ENCODE assay signal across 14 mouse cellular contexts in genomic region chr9:116677142-116677541, GRCm38 (mm10).
DNase-seq lines count a peak whose midpoint lies in the region; ATAC-seq and TF ChIP-seq lines count a peak whose summit lies in the region.
"Had no signal": no experiment of that assay in that cellular context is flagged by ENCODE, and none has a peak within 500 bp of the region (broad histone marks: within the 10 kb centered on the region; RNA-seq: fewer than 3 reads in every experiment).

No protein-coding gene starts in this region.

- no peak overlapping the region for H3K4me3 ChIP-seq in embryonic facial prominence, embryonic 13.5 days
- no peak overlapping the region for H3K4me3 ChIP-seq in embryonic facial prominence, embryonic 10.5 days
- H3K4me3 ChIP-seq in kidney, embryonic 15.5 days (replicated peaks) = no peak overlapping the region
- H3K4me3 ChIP-seq in kidney, adult 2 months (ENCODE audit: insufficient read depth, low read depth, low read length) = no peak overlapping the region
- no peak overlapping the region for H3K4me3 ChIP-seq in heart, embryonic 14.5 days (ENCODE audit: control insufficient read depth in 1 of 2, insufficient read depth in 1 of 2, low read depth in 1 of 2, low read length in 2 of 2)
- H3K4me3 ChIP-seq in limb, embryonic 15.5 days = no peak overlapping the region
- H3K4me3 ChIP-seq in hindbrain, embryonic 10.5 days = no peak overlapping the region
- H3K4me3 ChIP-seq in forebrain, embryonic 12.5 days (replicated peaks) = no peak overlapping the region
- H3K4me3 ChIP-seq: midbrain, embryonic 13.5 days had no signal

- no peak for TF ChIP-seq CTCF in kidney, adult 2 months (conservative IDR thresholded peaks at IDR 0.05; ENCODE audit: insufficient read depth, insufficient read length, low read depth, low read length)

- peak overlapping the region; percentile 34; the same call in 1 of the 2 replicates for H3K27ac ChIP-seq in embryonic facial prominence, embryonic 13.5 days
- H3K27ac ChIP-seq in embryonic facial prominence, embryonic 10.5 days (replicated peaks) = no peak overlapping the region
- H3K27ac ChIP-seq in kidney, embryonic 15.5 days = peak overlapping the region; percentile 75
- H3K27ac ChIP-seq in kidney, adult 2 months (ENCODE audit: insufficient read depth, low read depth, low read length) = no peak overlapping the region
- peak overlapping the region; percentile 64 to 81 for H3K27ac ChIP-seq in heart, embryonic 14.5 days (replicated peaks in 1 of 2; ENCODE audit: control insufficient read depth in 1 of 2, insufficient read depth in 1 of 2, low read depth in 2 of 2, low read length in 2 of 2)
- H3K27ac ChIP-seq in limb, embryonic 15.5 days = peak overlapping the region; percentile 50
- no peak overlapping the region for H3K27ac ChIP-seq in hindbrain, embryonic 10.5 days
- H3K27ac ChIP-seq in forebrain, embryonic 12.5 days = no peak overlapping the region
- H3K27ac ChIP-seq: midbrain, embryonic 13.5 days had no signal

- H3K36me3 ChIP-seq in embryonic facial prominence, embryonic 13.5 days = peaks cover 18% of the 10 kb centered on the region; the same call in 1 of the 2 replicates
- no peaks in the 10 kb centered on the region for H3K36me3 ChIP-seq in embryonic facial prominence, embryonic 10.5 days (replicated peaks)
- H3K36me3 ChIP-seq in kidney, embryonic 15.5 days = 0 out of 2 replicates have a peak, but pooled peaks cover 2% of the 10 kb centered on the region
- H3K36me3 ChIP-seq in kidney, adult 2 months (ENCODE audit: control insufficient read depth, insufficient read depth, low read length) = no peaks in the 10 kb centered on the region
- no peaks in the 10 kb centered on the region for H3K36me3 ChIP-seq in heart, embryonic 14.5 days (ENCODE audit: control insufficient read depth, insufficient read depth, low read length)
- no peaks in the 10 kb centered on the region for H3K36me3 ChIP-seq in limb, embryonic 15.5 days
- H3K36me3 ChIP-seq in hindbrain, embryonic 10.5 days = no peaks in the 10 kb centered on the region
- no peaks in the 10 kb centered on the region for H3K36me3 ChIP-seq in forebrain, embryonic 12.5 days (replicated peaks)
- H3K36me3 ChIP-seq: midbrain, embryonic 13.5 days had no signal

- no peak overlapping the region for H3K9ac ChIP-seq in embryonic facial prominence, embryonic 13.5 days
- H3K9ac ChIP-seq in kidney, embryonic 15.5 days = no peak overlapping the region
- no peak overlapping the region for H3K9ac ChIP-seq in heart, embryonic 14.5 days (ENCODE audit: low read length)
- H3K9ac ChIP-seq in limb, embryonic 15.5 days = no peak overlapping the region
- H3K9ac ChIP-seq in forebrain, embryonic 12.5 days = no peak overlapping the region
- H3K9ac ChIP-seq: midbrain, embryonic 13.5 days had no signal

- no peak for ATAC-seq in embryonic facial prominence, embryonic 13.5 days (ENCODE audit: insufficient number of reproducible peaks, insufficient read depth, low FRiP score, low TSS enrichment, low read depth)
- 0 out of 2 replicates have a peak, but pooled peaks have one; percentile 25 for ATAC-seq in kidney, embryonic 15.5 days (replicated peaks; ENCODE audit: low FRiP score)
- no peak for ATAC-seq in heart, embryonic 14.5 days (ENCODE audit: insufficient number of reproducible peaks, insufficient read depth, low FRiP score, low read depth)
- no peak for ATAC-seq in limb, embryonic 15.5 days (ENCODE audit: insufficient number of reproducible peaks, low FRiP score, low TSS enrichment, low read depth)
- ATAC-seq in forebrain, embryonic 12.5 days (ENCODE audit: low FRiP score) = no peak
- ATAC-seq: forebrain, embryonic 16.5 days; midbrain, embryonic 13.5 days had no signal

- DNase-seq in embryonic facial prominence, embryonic 10.5 days (ENCODE audit: low spot score) = no peak
- DNase-seq in kidney, adult 2 months = no peak
- DNase-seq in hindbrain, embryonic 10.5 days (ENCODE audit: low spot score) = no peak
- DNase-seq: adrenal gland, adult 8-10 months; cerebellum, postnatal 25 days; kidney, adult 11 months; lung, adult 2 months had no signal

- H3K4me2 ChIP-seq in embryonic facial prominence, embryonic 13.5 days = no peak overlapping the region
- no peak overlapping the region for H3K4me2 ChIP-seq in kidney, embryonic 15.5 days
- H3K4me2 ChIP-seq in heart, embryonic 14.5 days (ENCODE audit: low read length) = no peak overlapping the region
- no peak overlapping the region for H3K4me2 ChIP-seq in limb, embryonic 15.5 days
- H3K4me2 ChIP-seq in forebrain, embryonic 12.5 days = no peak overlapping the region
- H3K4me2 ChIP-seq: midbrain, embryonic 13.5 days had no signal

- peaks cover 8% of the 10 kb centered on the region; the same call in 1 of the 2 replicates for H3K4me1 ChIP-seq in embryonic facial prominence, embryonic 13.5 days
- no peaks in the 10 kb centered on the region for H3K4me1 ChIP-seq in embryonic facial prominence, embryonic 10.5 days
- H3K4me1 ChIP-seq in kidney, embryonic 15.5 days = peaks cover 15% of the 10 kb centered on the region
- no peaks in the 10 kb centered on the region for H3K4me1 ChIP-seq in kidney, adult 2 months (ENCODE audit: control insufficient read depth, insufficient read depth, low read length)
- H3K4me1 ChIP-seq in heart, embryonic 14.5 days (ENCODE audit: control insufficient read depth in 2 of 2, insufficient read depth in 2 of 2, low read length in 2 of 2) = peaks cover 9 to 21% of the 10 kb centered on the region in 2 experiments
- peaks cover 7% of the 10 kb centered on the region; the same call in 1 of the 2 replicates for H3K4me1 ChIP-seq in limb, embryonic 15.5 days
- H3K4me1 ChIP-seq in hindbrain, embryonic 10.5 days (replicated peaks) = no peaks in the 10 kb centered on the region
- no peaks in the 10 kb centered on the region; the same call in 1 of the 2 replicates for H3K4me1 ChIP-seq in forebrain, embryonic 12.5 days
- H3K4me1 ChIP-seq: midbrain, embryonic 13.5 days had no signal

- H3K27me3 ChIP-seq in embryonic facial prominence, embryonic 13.5 days = no peaks in the 10 kb centered on the region
- H3K27me3 ChIP-seq in embryonic facial prominence, embryonic 10.5 days (replicated peaks; ENCODE audit: low read depth, poor library complexity, severe bottlenecking) = no peaks in the 10 kb centered on the region
- H3K27me3 ChIP-seq in kidney, embryonic 15.5 days = no peaks in the 10 kb centered on the region
- no peaks in the 10 kb centered on the region for H3K27me3 ChIP-seq in kidney, adult 2 months (replicated peaks; ENCODE audit: control insufficient read depth, insufficient read depth, low read length)
- no peaks in the 10 kb centered on the region for H3K27me3 ChIP-seq in heart, embryonic 14.5 days (ENCODE audit: control insufficient read depth, insufficient read depth, low read length)
- no peaks in the 10 kb centered on the region for H3K27me3 ChIP-seq in limb, embryonic 15.5 days
- H3K27me3 ChIP-seq in hindbrain, embryonic 10.5 days (ENCODE audit: insufficient read depth, poor library complexity, severe bottlenecking) = no peaks in the 10 kb centered on the region
- H3K27me3 ChIP-seq in forebrain, embryonic 12.5 days = no peaks in the 10 kb centered on the region
- H3K27me3 ChIP-seq: midbrain, embryonic 13.5 days had no signal

- no peaks in the 10 kb centered on the region for H3K9me3 ChIP-seq in embryonic facial prominence, embryonic 13.5 days
- H3K9me3 ChIP-seq in embryonic facial prominence, embryonic 10.5 days = no peaks in the 10 kb centered on the region
- H3K9me3 ChIP-seq in kidney, embryonic 15.5 days (replicated peaks) = no peaks in the 10 kb centered on the region
- H3K9me3 ChIP-seq in heart, embryonic 14.5 days (ENCODE audit: control insufficient read depth, low read length) = no peaks in the 10 kb centered on the region; the same call in 1 of the 2 replicates
- no peaks in the 10 kb centered on the region for H3K9me3 ChIP-seq in limb, embryonic 15.5 days
- H3K9me3 ChIP-seq in hindbrain, embryonic 10.5 days = no peaks in the 10 kb centered on the region
- H3K9me3 ChIP-seq in forebrain, embryonic 12.5 days = no peaks in the 10 kb centered on the region
- H3K9me3 ChIP-seq: midbrain, embryonic 13.5 days had no signal

- no peak for TF ChIP-seq POLR2A in kidney, adult 2 months (IDR thresholded peaks at IDR 0.05; ENCODE audit: low read depth, low read length)

- whole genome bisulfite sequencing in embryonic facial prominence, embryonic 13.5 days = 45% methylated on average over 4 of the region's 4 CpGs
- WGBS in embryonic facial prominence, embryonic 10.5 days = 83% methylated on average over 4 of the region's 4 CpGs
- 55% methylated on average over 4 of the region's 4 CpGs for WGBS in kidney, embryonic 15.5 days
- WGBS in kidney, adult 2 months = 62% methylated on average over 4 of the region's 4 CpGs
- 37% methylated on average over 4 of the region's 4 CpGs for WGBS in heart, embryonic 14.5 days
- WGBS in limb, embryonic 15.5 days = 40% methylated on average over 4 of the region's 4 CpGs
- WGBS in hindbrain, embryonic 10.5 days = 81% methylated on average over 4 of the region's 4 CpGs
- WGBS in forebrain, embryonic 12.5 days = 84% methylated on average over 4 of the region's 4 CpGs

Comparison
In these comparisons a context has a peak if more than half of its experiments do, and no peak if none do; other contexts are left out.
1. H3K27ac ChIP-seq: peak in embryonic facial prominence, embryonic 13.5 days (single experiment), kidney, embryonic 15.5 days (single experiment), heart, embryonic 14.5 days (2 of 2) and limb, embryonic 15.5 days (single experiment); none in embryonic facial prominence, embryonic 10.5 days (single experiment), kidney, adult 2 months (single experiment), hindbrain, embryonic 10.5 days (single experiment) and forebrain, embryonic 12.5 days (single experiment).